Mouse (Mus musculus): Measurements from ENCODE around the gene Sphkap. TPM values are rescaled to one million over a fixed set of nuclear protein-coding genes. Genes with fewer than 3 reads are reported as not detected.
A peak's percentile ranks its signal among the peaks of the same experiment; 100 is the strongest.

Gene Sphkap
- total RNA-seq, 4 experiments from 2014 or later: 0.29 to 0.66 (median 0.33) TPM

- no peak for DNase-seq (ENCODE audit: low spot score)
These were observed 110.6 kb downstream of the Sphkap start for GRCm38 (mm10) chr1:83297137-83298076.

- DNase-seq (ENCODE audit: low spot score): no peak
These were observed 122.1 kb downstream of the Sphkap start for GRCm38 (mm10) chr1:83285866-83286265.

GRCm38 (mm10) chr1:83277044-83277443, 131.0 kb downstream of the Sphkap start:
- DNase-seq (ENCODE audit: low spot score): no peak

GRCm38 (mm10) chr1:83276637-83277036, 131.4 kb downstream of the Sphkap start:
- DNase-seq (ENCODE audit: low spot score): no peak

GRCm38 (mm10) chr1:83251746-83252145, 156.3 kb downstream of the Sphkap start:
- no peak for DNase-seq (ENCODE audit: low spot score)

- DNase-seq (ENCODE audit: low spot score): no peak
These were observed 159.7 kb downstream of the Sphkap start for GRCm38 (mm10) chr1:83248235-83248746.

GRCm38 (mm10) chr1:83227946-83228345, 180.1 kb downstream of the Sphkap start:
- no peak for DNase-seq (ENCODE audit: low spot score)

GRCm38 (mm10) chr1:83224423-83224960, 183.5 kb downstream of the Sphkap start:
- DNase-seq (ENCODE audit: low spot score): no peak

- no peak for DNase-seq (ENCODE audit: low spot score)
These were observed 184.9 kb downstream of the Sphkap start for GRCm38 (mm10) chr1:83223072-83223471.

GRCm38 (mm10) chr1:83218260-83218659, 189.7 kb downstream of the Sphkap start:
- peak; percentile 1 for DNase-seq (ENCODE audit: low spot score)

- DNase-seq (ENCODE audit: low spot score): no peak
These were observed 198.0 kb downstream of the Sphkap start for GRCm38 (mm10) chr1:83209981-83210380.

Other genes starting within 250 kb of the Sphkap start
- gene Daw1, start 248.4 kb downstream of the Sphkap start, total RNA-seq (2022): not detected